Mouse (Mus musculus) heart, adult 18-20 months (tissue): ENCODE measurements around the gene Kcnc3. TPM values are rescaled to one million over a fixed set of nuclear protein-coding genes. Genes with fewer than 3 reads are reported as not detected.

Experiments used
- DNase-seq, 2 experiments: peaks; one replicate each; pipeline ENCODE4 v3.0.0; 2021 to 2022; ENCODE audit warnings: mixed read lengths in 1 of 2
- total RNA-seq, 2 experiments: library from RNA; stranded (reverse); gene quantifications; 2 replicates each; pipeline ENCODE4 v1.2.3; 2021

Gene Kcnc3
- total RNA-seq, 2 experiments from 2014 or later = 2.4 to 2.6 TPM

- DNase-seq = no peak
These were observed 18.7 kb upstream of the Kcnc3 start for GRCm38 (mm10) chr7:44571811-44572210.

GRCm38 (mm10) chr7:44572213-44572701, 18.2 kb upstream of the Kcnc3 start, which contains the start of gene Napsa:
Gene Napsa, plus strand, starts transcription at chr7:44572380.
- DNase-seq = no peak

DNA sequence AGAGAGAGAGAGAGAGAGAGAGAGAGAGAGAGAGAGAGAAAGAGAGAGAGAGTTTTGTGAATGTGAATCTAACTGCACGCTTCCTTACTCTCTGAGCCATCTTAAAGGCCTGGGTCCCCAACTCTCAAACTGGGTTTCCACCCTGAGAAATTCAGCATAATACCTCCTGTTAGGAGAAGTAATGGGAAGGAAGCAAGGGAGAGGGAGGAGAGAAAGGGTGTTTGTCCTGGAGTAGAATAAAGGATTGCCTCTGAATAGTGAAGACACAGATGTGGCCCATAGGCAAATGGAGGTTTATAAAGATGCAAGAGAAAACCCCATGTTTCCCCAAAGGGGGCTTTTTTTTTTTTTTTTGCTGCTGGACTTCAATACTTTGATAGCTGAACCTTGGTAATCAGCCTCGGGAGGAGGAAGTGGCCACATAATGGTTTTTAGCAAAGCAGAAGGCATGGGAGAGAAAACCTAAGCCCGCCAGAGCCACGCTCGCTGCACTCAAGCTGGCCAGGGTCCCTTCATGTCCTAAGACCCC, 17.4 kb upstream of the Kcnc3 start:
- DNase-seq = no peak

DNA sequence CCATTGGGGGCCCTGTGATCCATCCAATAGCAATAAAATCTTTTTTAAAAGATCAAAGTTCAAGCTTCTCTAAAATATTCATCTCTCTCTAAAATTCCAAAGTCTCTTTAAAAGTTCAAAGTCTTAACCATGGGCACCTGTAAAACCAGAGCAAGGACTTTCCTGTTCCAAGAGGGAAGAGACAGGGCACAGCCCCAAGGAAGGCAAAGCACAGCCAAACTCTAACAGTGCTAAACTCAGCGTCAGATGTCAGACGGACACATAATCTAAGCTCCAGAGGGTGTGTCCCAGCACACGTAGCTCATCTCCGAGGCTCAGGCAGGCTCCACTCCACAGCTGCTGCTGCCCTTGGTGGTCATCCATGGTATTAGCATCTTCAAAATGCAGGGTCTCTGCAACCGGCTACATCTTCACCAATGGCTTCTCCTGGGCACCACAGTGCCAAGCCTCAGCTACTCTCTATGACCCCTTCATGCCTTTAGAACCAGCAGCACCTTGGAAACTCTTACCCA, 14.1 kb upstream of the Kcnc3 start:
- DNase-seq = no peak

GRCm38 (mm10) chr7:44581637-44582036, 8.8 kb upstream of the Kcnc3 start:
- no peak for DNase-seq

- no peak for DNase-seq
These were observed 7.8 kb upstream of the Kcnc3 start for GRCm38 (mm10) chr7:44582709-44583108.

DNA sequence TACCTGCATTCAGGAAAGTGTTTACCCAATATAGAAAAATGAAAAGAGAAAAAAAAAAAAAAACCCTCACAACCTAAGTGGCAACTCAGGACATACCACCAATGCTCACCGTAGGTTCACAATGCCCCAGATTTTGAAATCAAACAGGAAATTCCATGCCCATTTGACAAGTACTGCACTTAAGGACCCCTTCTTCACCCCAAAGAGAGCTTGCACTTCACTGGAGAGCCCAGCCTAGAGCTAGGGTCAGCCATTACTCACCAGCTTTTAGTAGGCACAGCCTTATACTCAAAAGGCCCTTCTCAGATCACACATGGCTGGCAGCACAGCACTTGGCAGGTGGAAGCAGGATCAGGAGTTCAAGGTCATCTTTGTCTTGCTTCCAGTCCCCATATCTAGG, 7.3 kb upstream of the Kcnc3 start:
- DNase-seq = no peak

DNA sequence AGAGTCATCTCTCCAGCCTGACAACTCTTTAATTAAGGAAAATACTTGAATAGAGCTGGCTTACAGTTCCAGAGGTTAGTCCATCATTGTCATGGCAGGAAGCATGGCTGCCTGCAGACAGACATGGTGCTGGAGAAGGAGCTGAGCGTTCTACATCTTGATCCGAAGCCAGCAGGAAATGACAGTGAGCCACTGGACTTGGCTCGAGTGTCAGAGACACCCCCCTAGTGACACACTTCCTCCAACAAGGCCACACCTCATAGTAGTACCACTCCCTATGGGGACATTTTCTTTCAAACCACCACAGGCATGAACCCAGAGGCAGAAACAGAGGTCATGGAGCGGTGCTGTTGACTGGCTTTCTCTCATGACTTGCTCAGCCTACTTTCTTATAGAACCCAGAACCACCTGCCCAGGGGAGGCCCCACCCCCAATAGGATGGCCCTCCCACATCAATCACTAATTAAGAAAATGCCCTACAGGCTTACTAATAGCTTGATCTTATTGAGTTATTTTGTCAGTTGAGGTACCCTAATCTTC, 6.1 kb upstream of the Kcnc3 start:
- no peak for DNase-seq

DNA sequence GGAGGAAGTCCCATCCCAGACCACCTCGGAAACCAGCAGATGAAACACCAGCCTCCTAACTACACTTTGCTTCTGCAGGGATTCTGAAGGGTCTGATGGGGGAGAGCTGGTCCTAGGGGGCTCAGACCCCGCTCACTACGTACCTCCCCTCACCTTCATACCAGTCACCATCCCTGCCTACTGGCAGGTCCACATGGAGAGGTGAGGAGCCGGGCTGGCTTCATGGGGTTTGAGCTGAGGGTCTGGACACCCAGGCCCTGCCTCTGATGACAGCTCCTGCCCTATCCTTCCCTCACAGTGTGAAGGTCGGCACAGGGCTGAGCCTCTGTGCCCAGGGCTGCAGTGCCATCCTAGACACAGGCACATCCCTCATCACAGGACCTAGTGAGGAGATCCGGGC, 5.5 kb upstream of the Kcnc3 start:
- no peak for DNase-seq

- DNase-seq = no peak
These were observed 4.9 kb upstream of the Kcnc3 start for GRCm38 (mm10) chr7:44585606-44586005.

DNA sequence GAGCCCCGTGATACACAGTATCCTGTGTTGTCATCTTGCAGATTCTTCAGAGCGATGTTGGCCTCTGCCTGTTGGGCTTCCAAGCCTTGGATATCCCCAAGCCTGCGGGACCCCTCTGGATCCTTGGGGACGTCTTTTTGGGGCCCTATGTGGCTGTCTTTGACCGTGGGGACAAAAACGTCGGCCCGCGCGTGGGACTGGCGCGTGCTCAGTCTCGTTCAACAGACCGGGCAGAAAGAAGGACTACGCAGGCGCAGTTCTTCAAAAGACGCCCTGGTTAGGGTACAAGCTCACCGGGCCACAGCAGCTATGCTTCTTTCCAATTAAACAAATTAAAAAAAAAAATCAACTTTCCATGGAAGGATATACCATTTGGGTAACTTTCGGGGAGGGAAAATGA, 3.9 kb upstream of the Kcnc3 start:
- no peak for DNase-seq

- peak; percentile 33 to 49 for DNase-seq
These were observed 3.5 kb upstream of the Kcnc3 start for GRCm38 (mm10) chr7:44586930-44587329.

DNA sequence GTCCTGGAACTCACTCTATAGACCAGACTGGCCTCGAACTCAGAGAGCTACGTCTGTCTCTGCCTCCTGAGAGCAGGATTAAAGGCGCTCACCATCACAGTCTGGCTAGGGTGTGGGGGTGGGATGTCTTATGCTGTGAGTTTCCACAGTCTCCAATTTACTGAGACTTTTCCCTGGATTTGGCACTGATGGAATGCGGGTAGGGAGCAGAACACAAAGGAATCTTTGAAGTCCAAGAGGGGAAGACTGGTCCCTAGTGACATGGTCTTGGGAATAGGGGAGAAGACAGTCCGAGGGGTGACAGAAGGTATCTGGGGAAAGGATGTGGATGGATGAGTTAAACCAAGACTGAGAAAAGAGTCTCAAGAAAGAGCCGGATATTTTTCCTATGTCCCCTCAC, 2.8 kb upstream of the Kcnc3 start:
- DNase-seq = no peak

DNA sequence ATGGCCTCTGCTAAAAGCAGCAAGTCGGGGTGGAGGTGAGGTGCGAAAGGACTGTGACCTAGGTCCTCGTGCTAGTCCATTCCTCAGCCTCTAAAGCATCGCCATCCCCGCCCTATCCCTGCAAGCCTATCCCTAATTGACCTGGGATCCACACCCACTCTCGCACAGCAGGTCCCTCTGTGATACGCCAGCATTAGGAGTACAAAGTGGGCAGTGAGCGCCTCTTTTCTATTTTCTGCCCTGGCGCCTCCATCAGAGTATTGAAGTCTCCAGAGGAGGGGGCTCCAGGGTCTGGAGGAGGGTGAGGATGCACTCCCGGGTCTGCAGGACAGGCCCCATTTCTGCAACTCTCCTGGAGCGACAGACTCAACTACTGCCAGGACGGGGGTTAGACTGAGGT, 2.1 kb upstream of the Kcnc3 start:
- DNase-seq = no peak

DNA sequence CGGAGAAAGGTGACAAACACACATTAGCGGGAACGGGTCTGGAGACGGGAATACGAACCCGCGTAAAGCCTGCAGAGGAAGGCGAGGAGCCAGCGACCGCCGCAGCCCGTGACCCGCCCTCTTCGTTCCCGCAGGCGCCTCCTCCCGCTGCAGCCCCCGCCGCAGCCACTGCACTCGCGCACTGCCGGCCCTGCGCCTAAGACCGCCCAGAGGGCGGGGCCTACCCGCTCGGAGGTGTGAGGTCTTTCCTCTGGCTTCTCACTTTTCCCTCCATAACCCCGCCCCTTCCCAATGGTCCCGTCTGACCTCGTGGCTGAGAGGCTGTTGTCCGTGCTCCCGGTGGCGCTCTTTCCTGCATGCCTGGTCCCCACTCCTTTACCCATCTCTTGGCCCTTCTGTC, 1.3 kb upstream of the Kcnc3 start:
- peak; percentile 71 to 78 for DNase-seq

DNA sequence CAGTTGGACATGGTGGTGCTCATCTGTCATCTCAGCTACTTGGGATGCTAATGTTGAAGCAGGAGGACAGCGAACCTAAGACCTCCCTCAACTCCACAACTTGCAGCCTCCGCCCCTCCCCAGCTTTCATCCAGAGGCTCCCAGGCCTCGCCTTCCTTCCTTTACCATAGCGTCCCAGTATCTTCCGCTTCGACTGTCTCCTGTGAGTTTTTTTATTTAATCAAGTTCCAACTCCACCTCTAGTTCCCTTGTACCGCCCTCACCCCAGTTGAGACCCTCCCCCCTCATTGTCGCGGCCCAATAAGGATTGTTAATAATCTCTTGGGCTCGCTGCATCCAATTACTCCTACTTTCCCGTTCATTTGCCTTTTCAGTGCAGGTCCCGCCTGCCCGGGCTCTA, 518 bp upstream of the Kcnc3 start:
- no peak for DNase-seq

GRCm38 (mm10) chr7:44591348-44592116, 1.1 kb downstream of the Kcnc3 start:
- no peak for DNase-seq

DNA sequence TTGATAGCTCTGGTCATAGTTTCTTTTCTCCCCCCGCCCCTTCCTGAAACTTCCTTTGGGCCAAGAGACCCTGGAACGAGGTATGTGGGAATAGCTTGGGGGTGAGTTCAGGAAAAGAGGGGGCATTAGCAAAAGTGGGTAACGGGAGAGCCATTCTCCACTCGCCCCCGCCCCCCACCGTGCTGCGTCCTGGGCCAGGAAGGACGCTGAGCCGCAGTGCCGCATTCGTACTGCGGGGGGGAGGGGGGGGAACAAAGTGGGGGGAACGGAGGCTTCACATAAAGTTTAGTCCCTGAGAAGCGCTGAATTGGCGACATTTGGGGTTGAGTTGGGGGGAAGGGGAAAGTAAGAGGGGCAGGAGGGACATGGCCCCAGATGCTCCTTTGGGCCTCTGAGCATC, 2.6 kb downstream of the Kcnc3 start:
- no peak for DNase-seq

DNA sequence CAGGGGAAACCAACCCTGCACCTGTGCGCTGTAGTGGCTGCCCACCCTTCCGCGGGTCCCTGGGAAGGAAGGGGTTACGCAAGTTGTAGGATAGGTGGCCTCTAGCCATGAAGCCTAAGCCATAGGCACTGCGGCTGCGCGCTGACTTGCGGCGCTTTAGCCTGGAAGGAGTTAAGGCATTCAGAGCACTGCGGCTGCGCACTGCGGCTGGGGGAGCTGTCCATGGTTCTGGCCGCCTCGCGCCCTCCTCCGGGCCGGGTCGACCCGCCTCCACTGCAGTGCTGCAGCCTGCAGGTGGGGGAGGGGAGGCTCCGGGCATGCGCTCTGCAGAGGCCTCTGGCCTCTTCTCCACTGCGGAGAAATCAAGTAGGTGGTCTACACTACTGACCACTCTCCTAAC, 3.3 kb downstream of the Kcnc3 start:
- peak; percentile 64 to 82 for DNase-seq

GRCm38 (mm10) chr7:44594291-44594690, 3.8 kb downstream of the Kcnc3 start:
- no peak for DNase-seq

DNA sequence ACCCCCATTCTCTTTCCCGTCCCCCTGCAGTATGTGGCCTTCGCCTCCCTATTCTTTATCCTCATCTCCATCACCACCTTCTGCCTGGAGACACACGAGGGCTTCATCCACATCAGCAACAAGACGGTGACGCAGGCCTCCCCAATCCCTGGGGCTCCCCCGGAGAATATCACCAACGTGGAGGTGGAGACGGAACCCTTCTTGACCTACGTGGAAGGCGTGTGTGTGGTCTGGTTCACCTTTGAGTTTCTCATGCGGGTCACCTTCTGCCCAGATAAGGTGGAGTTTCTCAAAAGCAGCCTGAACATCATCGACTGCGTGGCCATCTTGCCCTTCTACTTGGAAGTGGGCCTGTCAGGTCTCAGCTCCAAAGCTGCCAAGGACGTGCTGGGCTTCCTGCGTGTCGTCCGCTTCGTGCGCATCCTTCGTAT, 4.7 kb downstream of the Kcnc3 start:
- no peak for DNase-seq

DNA sequence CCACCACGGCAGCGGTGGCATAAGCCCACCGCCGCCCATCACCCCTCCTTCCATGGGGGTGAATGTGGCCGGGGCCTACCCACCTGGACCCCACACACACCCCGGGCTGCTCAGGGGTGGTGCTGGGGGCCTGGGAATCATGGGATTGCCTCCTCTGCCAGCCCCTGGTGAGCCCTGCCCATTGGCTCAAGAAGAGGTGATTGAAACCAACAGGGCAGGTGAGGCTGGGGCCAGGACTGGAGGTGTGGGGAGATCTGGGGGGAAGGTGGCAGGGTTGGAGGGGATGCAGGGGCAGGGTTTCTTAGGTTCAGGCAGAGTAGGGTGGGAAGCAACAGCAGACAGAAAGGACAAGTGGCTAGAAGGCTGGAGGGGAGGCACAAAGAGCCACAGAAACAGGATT, 5.6 kb downstream of the Kcnc3 start:
- DNase-seq = no peak

- no peak for DNase-seq
These were observed 6.6 kb downstream of the Kcnc3 start for GRCm38 (mm10) chr7:44596996-44597538.
